Mouse (Mus musculus) limb, embryonic 10.5 days (tissue): ENCODE results near the gene Hyal1. TPM values are rescaled to one million over a fixed set of nuclear protein-coding genes. Genes with fewer than 3 reads are reported as not detected.
"Not testable (repeated sequence)": the region's sequence is repeated elsewhere in the genome, so short reads cannot be mapped to it uniquely, and the experiment has no call there.

ENCODE experiments used
- DNase-seq: peaks from one replicate; pipeline ENCODE4 v3.0.0-alpha.2; 2017; ENCODE audit warnings: low spot score
- H3K27ac ChIP-seq: fragments of 300-500 bp; sonication (generic); 2 replicates; pipeline ENCODE4 v1.5.1; 2016; ENCODE audit warnings: mild to moderate bottlenecking
- H3K27me3 ChIP-seq: fragments of 300-500 bp; sonication (generic); 2 replicates; pipeline ENCODE4 v1.6.1; 2016; ENCODE audit warnings: low read depth, mild to moderate bottlenecking; ENCODE audit not compliant: poor library complexity, severe bottlenecking
- H3K36me3 ChIP-seq: fragments of 300-500 bp; sonication (generic); 2 replicates; pipeline ENCODE4 v1.6.1; 2016; ENCODE audit warnings: mild to moderate bottlenecking, moderate library complexity
- H3K4me1 ChIP-seq: fragments of 300-500 bp; sonication (generic); 2 replicates; pipeline ENCODE4 v1.6.1; 2016
- H3K4me3 ChIP-seq: fragments of 300-500 bp; sonication (generic); 2 replicates; pipeline ENCODE4 v1.5.1; 2016; ENCODE audit warnings: mild to moderate bottlenecking, moderate library complexity
- H3K9me3 ChIP-seq: fragments of 300-500 bp; sonication (generic); replicated peaks from 2 replicates; pipeline ENCODE4 v1.6.1; 2016; ENCODE audit warnings: mild to moderate bottlenecking
- WGBS: fragments of 180-500 bp; shearing (Covaris S2); methylation state at CpG from one replicate; pipeline ENCODE4 v1.1.7; 2016; 5-methylcytosine and 5-hydroxymethylcytosine counted together
- polyA plus RNA-seq: library from polyadenylated mRNA; unstranded; fragments of >200 nt; fragmentation: Nextera tagmentation; extraction: Ambion mirVana; gene quantifications from 2 replicates; pipeline ENCODE4 v1.2.1, GENCODE M21; 2016

The Hyal1 gene
- polyA plus RNA-seq, 1 experiment from 2014 or later: 10.2 TPM

DNA sequence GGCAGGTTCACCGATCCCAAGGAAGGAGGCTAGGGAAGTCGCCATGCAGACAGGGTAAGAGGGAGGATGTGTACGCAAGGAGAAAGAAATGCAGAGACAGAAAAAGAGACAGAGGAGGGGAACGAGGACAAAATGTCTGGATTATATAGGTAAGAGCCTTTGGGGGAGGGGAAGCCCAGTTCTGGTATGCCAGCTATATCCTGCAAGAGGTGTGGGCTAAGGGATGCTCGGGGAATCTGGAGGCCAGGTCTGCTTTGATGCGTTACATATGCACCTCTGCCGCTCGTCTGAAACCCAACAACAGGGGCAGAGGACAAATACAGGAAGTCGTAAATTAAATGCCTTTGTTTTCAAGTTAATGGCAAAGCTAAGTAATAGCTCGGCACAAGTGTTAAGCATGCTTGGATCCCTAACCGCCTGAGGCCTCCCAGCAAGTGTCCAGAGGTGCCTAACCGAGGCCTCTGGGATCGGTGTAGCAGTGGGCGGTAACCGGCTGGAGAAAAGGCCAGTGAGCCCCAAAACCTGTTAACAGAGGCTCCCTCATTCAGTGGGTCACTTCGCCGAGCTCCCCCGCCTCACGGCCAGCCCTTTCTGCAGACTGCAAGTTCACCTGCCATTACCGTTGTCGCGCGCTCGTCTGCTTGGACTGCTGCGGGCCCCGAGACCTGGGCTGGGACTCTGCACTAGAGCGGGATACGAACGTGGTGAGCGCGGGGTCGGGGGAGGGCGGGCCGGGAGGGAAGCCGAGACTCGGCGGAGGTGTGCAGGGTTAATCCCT lies 23.0 kb upstream of the Hyal1 start:
- H3K4me3 ChIP-seq: peak overlapping the region; percentile 83
- peak overlapping the region; percentile 93 for H3K27ac ChIP-seq
- H3K27me3 ChIP-seq: peaks cover 21% of the 10 kb centered on the region
- H3K36me3 ChIP-seq: peaks cover 24% of the 10 kb centered on the region
- WGBS: 5% methylated on average over 37 of the region's 37 CpGs
- H3K9me3 ChIP-seq: no peaks in the 10 kb centered on the region
- peaks cover 72% of the 10 kb centered on the region for H3K4me1 ChIP-seq
- no peak for DNase-seq

- H3K4me3 ChIP-seq: peak overlapping the region; percentile 83
- peaks cover 30% of the 10 kb centered on the region for H3K36me3 ChIP-seq
- DNase-seq: peak; percentile 96
- peak overlapping the region; percentile 93 for H3K27ac ChIP-seq
- peaks cover 71% of the 10 kb centered on the region for H3K4me1 ChIP-seq
- WGBS: under 1% methylated on average over 53 of the region's 53 CpGs
- H3K27me3 ChIP-seq: peaks cover 15% of the 10 kb centered on the region
- H3K9me3 ChIP-seq: no peaks in the 10 kb centered on the region
Measured at GRCm38 (mm10) chr9:107554319-107554825, 22.4 kb upstream of the Hyal1 start.

DNA sequence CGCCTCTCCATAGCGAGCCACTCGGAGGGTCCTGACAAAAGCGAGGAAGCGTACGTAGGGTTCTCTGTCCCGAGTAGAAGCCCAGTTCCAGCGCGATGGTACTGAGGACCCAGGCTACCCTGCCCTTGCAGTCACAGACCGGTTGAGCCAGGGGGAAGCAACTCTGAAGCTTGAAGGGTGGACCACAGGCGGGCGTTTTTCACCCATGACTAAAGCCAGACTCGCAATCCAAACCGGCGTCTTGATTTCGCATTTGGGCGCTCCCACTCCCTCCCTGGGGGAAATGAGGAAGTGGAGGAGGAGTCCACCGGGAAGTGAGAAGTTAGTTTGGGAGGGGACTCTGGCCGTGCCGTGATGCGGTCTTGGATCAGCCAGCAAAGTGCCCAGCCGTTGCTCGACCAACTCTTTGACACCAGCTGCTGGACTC lies 21.7 kb upstream of the Hyal1 start:
- Histone ChIP-seq H3K9me3 (no peaks in the 10 kb centered on the region), H3K36me3 (peaks cover 37% of the 10 kb centered on the region), H3K4me1 (peaks cover 65% of the 10 kb centered on the region), H3K27me3 (peaks cover 9% of the 10 kb centered on the region), H3K4me3 (peak overlapping the region; percentile 83), H3K27ac (peak overlapping the region; percentile 93)
- DNase-seq: no peak
- under 1% methylated on average over 23 of the region's 23 CpGs for WGBS

GRCm38 (mm10) chr9:107555701-107556100 lies 21.0 kb upstream of the Hyal1 start:
- peaks cover 59% of the 10 kb centered on the region for H3K4me1 ChIP-seq
- WGBS: 60% methylated on average over 2 of the region's 2 CpGs
- H3K4me3 ChIP-seq: peak overlapping the region; percentile 83
- peaks cover 44% of the 10 kb centered on the region for H3K36me3 ChIP-seq
- H3K9me3 ChIP-seq: no peaks in the 10 kb centered on the region
- H3K27me3 ChIP-seq: peaks cover 2% of the 10 kb centered on the region
- peak overlapping the region; percentile 93; the same call in 1 of the 2 replicates for H3K27ac ChIP-seq
- DNase-seq: no peak

DNA sequence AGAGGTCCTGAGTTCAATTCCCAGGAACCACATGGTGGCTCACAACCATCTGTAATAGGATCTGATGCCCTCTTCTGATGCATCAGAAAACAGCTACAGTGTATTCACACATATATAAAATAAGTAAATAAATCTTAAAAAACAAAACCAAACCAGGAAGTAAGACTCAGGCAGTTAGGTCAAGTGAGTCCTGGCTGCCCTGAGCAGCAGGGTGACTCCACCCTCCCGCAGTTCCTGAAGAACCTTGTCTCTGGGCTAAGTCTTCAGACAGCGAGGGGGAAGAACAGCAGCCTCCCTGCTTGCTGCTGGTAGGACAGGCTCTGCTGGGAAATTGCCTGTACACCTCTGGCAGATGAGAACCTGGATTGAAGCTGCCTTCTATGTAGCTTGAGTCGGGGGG lies 20.4 kb upstream of the Hyal1 start:
- no peak for DNase-seq
- H3K27me3 ChIP-seq: no peaks in the 10 kb centered on the region
- H3K4me1 ChIP-seq: peaks cover 53% of the 10 kb centered on the region
- no peak overlapping the region for H3K27ac ChIP-seq
- WGBS: 88% methylated on average over 3 of the region's 3 CpGs
- H3K36me3 ChIP-seq: peaks cover 50% of the 10 kb centered on the region
- H3K9me3 ChIP-seq: no peaks in the 10 kb centered on the region
- H3K4me3 ChIP-seq: peak overlapping the region; percentile 83

DNA sequence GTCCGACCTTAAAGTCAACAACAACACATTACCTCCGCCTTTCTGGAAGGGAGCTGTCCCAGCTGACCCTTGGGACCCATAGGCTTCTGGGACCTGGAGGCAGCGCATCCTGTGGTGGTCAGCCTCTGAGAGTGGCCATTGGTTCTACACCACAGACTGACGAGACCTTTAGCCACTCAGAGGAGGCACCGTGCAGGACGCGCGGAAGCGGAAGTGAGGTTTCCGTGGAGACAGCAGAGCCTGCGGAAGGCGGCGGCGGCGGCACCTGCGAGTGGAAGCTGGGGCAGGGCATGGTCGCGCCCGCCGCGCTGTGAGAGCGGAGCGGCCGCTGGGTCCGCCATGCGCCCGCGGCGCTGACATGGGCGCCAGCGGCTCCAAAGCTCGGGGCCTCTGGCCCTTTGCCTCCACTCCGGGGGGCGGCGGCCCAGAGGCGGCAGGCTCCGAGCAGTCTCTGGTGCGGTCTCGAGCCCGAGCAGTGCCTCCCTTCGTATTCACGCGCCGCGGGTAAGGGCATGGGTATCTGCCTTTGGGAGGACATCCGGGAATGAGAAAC lies 13.6 kb upstream of the Hyal1 start, which contains the start of gene Tusc2:
Gene Tusc2, plus strand, starts transcription at position 227 of the 553 bp plus-strand sequence.
- Histone ChIP-seq H3K27ac (peak within 1 kb of the TSS; percentile 83), H3K27me3 (no peaks in the 10 kb centered on the region), H3K4me3 (peak within 1 kb of the TSS; percentile 95), H3K36me3 (peaks cover 69% of the 10 kb centered on the region), H3K4me1 (peaks cover 60% of the 10 kb centered on the region), H3K9me3 (no peaks in the 10 kb centered on the region)
- DNase-seq: peak; percentile 97
- under 1% methylated on average over 46 of the region's 46 CpGs for WGBS

- peak overlapping the region; percentile 31; the same call in 1 of the 2 replicates for H3K27ac ChIP-seq
- not testable (repeated sequence) for DNase-seq
Measured at GRCm38 (mm10) chr9:107565556-107565955, 11.2 kb upstream of the Hyal1 start.

GRCm38 (mm10) chr9:107566041-107566709 lies 10.6 kb upstream of the Hyal1 start:
- DNase-seq: peak; percentile 84
- H3K27ac ChIP-seq: 0 out of 2 replicates have a peak overlapping the region, but pooled peaks have one; percentile 22
- H3K4me1 ChIP-seq: peaks cover 82% of the 10 kb centered on the region
- WGBS: 62% methylated on average over 15 of the region's 15 CpGs
- H3K4me3 ChIP-seq: no peak overlapping the region; the same call in 1 of the 2 replicates
- H3K9me3 ChIP-seq: no peaks in the 10 kb centered on the region
- peaks cover 52% of the 10 kb centered on the region for H3K36me3 ChIP-seq
- no peaks in the 10 kb centered on the region for H3K27me3 ChIP-seq

More at GRCm38 (mm10) chr9:107565556-107565955, 11.2 kb upstream of the Hyal1 start:
- not testable (repeated sequence) for H3K27me3 ChIP-seq, H3K9me3 ChIP-seq, H3K4me3 ChIP-seq
- Histone ChIP-seq H3K4me1 (peaks cover 75% of the 10 kb centered on the region), H3K36me3 (peaks cover 52% of the 10 kb centered on the region)
- 54% methylated on average over 5 of the region's 5 CpGs for WGBS

DNA sequence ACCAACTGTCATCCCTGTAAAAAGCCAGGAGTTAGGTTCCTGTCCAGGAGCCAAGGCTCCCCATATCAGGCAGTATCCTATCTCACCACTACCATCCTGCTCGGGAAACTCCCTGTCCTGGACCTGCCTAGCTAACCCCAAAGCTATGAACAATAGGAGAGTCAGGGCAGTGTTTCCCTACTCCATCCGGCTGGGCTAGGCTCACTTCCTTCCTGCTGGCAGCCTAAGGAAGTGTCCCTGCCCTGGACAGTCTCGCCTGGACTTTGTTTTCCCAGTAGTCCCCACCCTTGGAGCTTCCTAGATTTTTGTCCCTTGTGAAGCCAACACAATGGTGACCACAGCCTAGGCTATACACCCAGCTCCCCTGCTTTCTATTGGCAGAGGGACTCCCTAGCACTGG lies 9.9 kb upstream of the Hyal1 start:
- H3K36me3 ChIP-seq: peaks cover 52% of the 10 kb centered on the region
- peaks cover 83% of the 10 kb centered on the region for H3K4me1 ChIP-seq
- peak overlapping the region; percentile 83; the same call in 1 of the 2 replicates for H3K4me3 ChIP-seq
- H3K27me3 ChIP-seq: no peaks in the 10 kb centered on the region
- no peaks in the 10 kb centered on the region for H3K9me3 ChIP-seq
- WGBS: 76% methylated on average over 3 of the region's 3 CpGs
- DNase-seq: no peak
- peak overlapping the region; percentile 96 for H3K27ac ChIP-seq

GRCm38 (mm10) chr9:107567702-107568319 lies 8.9 kb upstream of the Hyal1 start, which contains the start of gene Hyal2:
TSS of gene Hyal2 (plus strand) at chr9:107567945.
- no peaks in the 10 kb centered on the region for H3K9me3 ChIP-seq
- H3K27me3 ChIP-seq: no peaks in the 10 kb centered on the region
- H3K27ac ChIP-seq: peak within 1 kb of the TSS; percentile 96
- 4% methylated on average over 18 of the region's 18 CpGs for WGBS
- peak; percentile 58 for DNase-seq
- peaks cover 79% of the 10 kb centered on the region for H3K4me1 ChIP-seq
- H3K4me3 ChIP-seq: peak within 1 kb of the TSS; percentile 83
- peaks cover 52% of the 10 kb centered on the region for H3K36me3 ChIP-seq

DNA sequence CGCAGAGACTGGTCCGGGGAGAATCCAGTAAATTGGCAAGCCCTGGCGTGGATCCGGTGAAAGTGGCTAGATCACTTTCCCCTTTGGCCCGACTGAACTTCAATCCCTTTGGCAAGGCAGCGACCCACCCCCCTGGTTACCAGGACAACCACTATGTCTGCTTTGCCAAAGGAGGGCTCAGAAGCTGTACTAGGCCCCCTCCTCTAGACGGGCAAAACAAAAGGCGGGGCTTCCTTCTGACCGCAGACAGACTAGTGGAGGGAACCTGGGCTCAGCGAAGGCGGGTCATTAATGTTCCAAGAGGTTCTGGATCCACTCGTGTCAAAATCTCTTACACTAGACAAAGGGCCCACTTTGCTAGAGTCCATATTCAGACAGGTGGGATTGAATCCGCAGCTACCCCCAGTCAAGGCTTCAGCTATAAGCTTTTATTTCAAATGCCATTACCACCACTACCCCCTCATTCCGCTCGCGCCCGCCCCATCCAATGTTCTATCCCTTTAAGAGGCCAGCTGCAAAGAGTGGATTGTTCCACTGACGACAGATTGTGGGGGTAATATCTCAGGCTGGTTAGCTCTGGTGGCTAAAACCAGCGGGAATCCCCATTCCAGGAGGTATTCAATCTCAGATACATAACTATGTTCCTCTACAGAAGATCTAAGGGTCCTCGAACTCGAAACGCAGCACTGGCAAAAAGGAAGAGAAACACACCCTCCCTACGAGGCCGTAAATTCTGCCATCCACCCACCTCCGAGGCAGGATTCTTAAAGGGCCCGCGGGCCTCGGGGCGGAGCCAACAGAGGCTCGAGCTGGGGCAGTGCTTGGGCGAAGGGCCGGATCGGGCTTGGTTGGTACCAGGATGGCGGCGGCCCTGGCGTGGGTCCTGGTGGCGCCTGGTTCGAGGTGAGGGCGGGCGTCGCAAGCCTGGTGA lies 8.1 kb upstream of the Hyal1 start:
- DNase-seq: peak; percentile 91
- Histone ChIP-seq H3K4me1 (peaks cover 71% of the 10 kb centered on the region), H3K9me3 (no peaks in the 10 kb centered on the region), H3K27me3 (no peaks in the 10 kb centered on the region), H3K27ac (peak overlapping the region; percentile 96), H3K36me3 (peaks cover 59% of the 10 kb centered on the region), H3K4me3 (peak overlapping the region; percentile 83)
- WGBS: under 1% methylated on average over 41 of the region's 41 CpGs
